Mouse (Mus musculus): ENCODE measurements around the gene Vmn2r5.
"Not testable (repeated sequence)": the region's sequence is repeated elsewhere in the genome, so short reads cannot be mapped to it uniquely, and the experiment has no call there.

The Vmn2r5 gene

GRCm38 (mm10) chr3:64509742-64510141, at the start of gene Vmn2r5:
Vmn2r5 (minus strand) TSS chr3:64509842.
- DNase-seq (ENCODE audit: low spot score): not testable (repeated sequence)

DNA sequence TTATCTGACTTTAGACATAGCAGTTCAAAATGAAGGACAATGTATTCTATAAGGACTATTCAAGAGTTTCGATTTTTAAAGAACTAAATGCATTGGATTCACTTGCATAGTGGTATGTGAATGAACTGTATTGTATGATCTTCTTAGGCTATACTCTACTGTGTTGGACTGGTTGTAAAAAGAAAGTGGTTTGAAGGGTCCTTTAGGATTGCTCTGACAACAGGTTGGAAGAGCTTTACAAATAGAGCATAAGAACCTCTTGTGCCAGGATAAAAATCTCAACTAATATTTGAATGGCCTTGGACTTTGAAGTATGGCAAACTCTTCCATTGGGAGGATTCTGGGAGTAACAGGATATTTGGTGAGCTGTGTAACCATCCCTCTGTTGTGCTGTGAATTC, 13.9 kb upstream of the Vmn2r5 start:
- not testable (repeated sequence) for DNase-seq (ENCODE audit: low spot score)

Data from lung, postnatal 25 days (tissue).